Mouse (Mus musculus) heart, embryonic 12.5 days (tissue): ENCODE data around the gene Tbrg1. TPM values are rescaled to one million over a fixed set of nuclear protein-coding genes. Genes with fewer than 3 reads are reported as not detected.
A peak's percentile ranks its signal among the peaks of the same experiment; 100 is the strongest.

Source experiments
- ATAC-seq: fragments of 200-750 bp; cut with Nextera tagmentation; 2 replicates; pipeline ENCODE4 v1.8.0; 2017; ENCODE audit warnings: moderate TSS enrichment, moderate library complexity; ENCODE audit not compliant: insufficient number of reproducible peaks, low FRiP score
- H3K27ac ChIP-seq: fragments of 300-500 bp; sonication (generic); 2 replicates; pipeline ENCODE4 v1.5.1; 2016; ENCODE audit warnings: mild to moderate bottlenecking, moderate library complexity; ENCODE audit not compliant: poor library complexity, severe bottlenecking
- H3K27me3 ChIP-seq: fragments of 300-500 bp; sonication (generic); replicated peaks from 2 replicates; pipeline ENCODE4 v1.6.1; 2016; ENCODE audit warnings: mild to moderate bottlenecking, moderate library complexity
- H3K36me3 ChIP-seq: fragments of 300-500 bp; sonication (generic); 2 replicates; pipeline ENCODE4 v1.6.1; 2016; ENCODE audit warnings: mild to moderate bottlenecking, moderate library complexity
- H3K4me1 ChIP-seq: fragments of 300-500 bp; sonication (generic); replicated peaks from 2 replicates; pipeline ENCODE4 v1.6.1; 2016; ENCODE audit warnings: mild to moderate bottlenecking
- H3K4me2 ChIP-seq: fragments of 300-500 bp; sonication (generic); 2 replicates; pipeline ENCODE4 v1.6.1; 2016; ENCODE audit warnings: mild to moderate bottlenecking, moderate library complexity
- H3K4me3 ChIP-seq: fragments of 300-500 bp; sonication (generic); 2 replicates; pipeline ENCODE4 v1.5.1; 2016; ENCODE audit warnings: mild to moderate bottlenecking
- H3K9ac ChIP-seq: fragments of 300-500 bp; sonication (generic); 2 replicates; pipeline ENCODE4 v1.6.1; 2016; ENCODE audit warnings: mild to moderate bottlenecking, moderate library complexity
- H3K9me3 ChIP-seq: fragments of 300-500 bp; sonication (generic); replicated peaks from 2 replicates; pipeline ENCODE4 v1.6.1; 2016; ENCODE audit warnings: mild to moderate bottlenecking, moderate library complexity
- WGBS: fragments of 180-500 bp; shearing (Covaris S2); methylation state at CpG from one replicate; pipeline ENCODE4 v1.1.7; 2016; 5-methylcytosine and 5-hydroxymethylcytosine counted together
- polyA plus RNA-seq: library from polyadenylated mRNA; unstranded; fragments of >200 nt; fragmentation: Nextera tagmentation; extraction: Ambion mirVana; gene quantifications from 2 replicates; pipeline ENCODE4 v1.2.1, GENCODE M21; 2016

The Tbrg1 gene
- polyA plus RNA-seq, 1 experiment from 2014 or later, result 151 TPM

DNA sequence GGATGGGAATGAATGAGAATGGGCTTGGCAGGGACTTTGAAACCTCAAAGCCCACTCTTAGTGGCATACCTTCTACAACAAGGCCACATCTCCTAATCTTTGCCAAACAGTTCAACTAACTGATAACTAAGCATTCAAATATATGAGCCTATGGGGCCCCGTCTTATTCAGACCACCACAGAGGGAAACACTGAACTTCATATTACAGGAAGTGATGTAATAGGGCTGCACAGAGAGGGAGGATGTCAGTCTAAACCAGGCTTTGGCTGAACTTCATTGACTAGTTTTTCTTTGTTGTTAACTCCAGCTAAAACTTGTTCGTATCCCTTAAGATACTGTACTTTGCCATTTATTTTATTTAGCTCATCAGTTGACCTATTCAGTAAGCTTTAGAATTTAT, 27.2 kb downstream of the Tbrg1 start:
- H3K4me2 ChIP-seq, result no peak overlapping the region
- H3K36me3 ChIP-seq, result no peaks in the 10 kb centered on the region; the same call in 1 of the 2 replicates
- no peaks in the 10 kb centered on the region for H3K27me3 ChIP-seq
- no peak overlapping the region for H3K27ac ChIP-seq
- H3K4me3 ChIP-seq, result no peak overlapping the region
- H3K9me3 ChIP-seq, result no peaks in the 10 kb centered on the region
- no peak for ATAC-seq
- peaks cover 11% of the 10 kb centered on the region for H3K4me1 ChIP-seq
- H3K9ac ChIP-seq, result no peak overlapping the region
- 74% methylated on average over 2 of the region's 2 CpGs for WGBS

DNA sequence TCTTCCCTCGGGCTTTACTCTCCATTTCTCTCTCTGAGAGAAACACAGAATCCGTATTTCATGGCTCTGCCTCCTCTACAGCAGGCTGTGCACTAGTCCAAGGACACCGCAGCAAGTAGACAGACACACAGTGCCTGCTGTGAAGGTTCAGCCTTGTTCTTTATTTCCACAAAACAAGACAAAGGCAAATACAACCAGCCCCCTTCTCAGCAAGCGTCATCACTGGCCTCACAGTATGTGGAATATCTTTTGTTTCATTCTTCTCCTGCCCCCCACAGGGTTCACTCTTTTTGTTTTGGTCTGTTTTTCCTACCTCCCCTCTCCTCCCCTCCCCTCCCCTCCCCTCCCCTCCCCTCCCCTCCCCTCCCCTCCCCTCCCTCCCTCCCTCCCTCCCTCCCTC, 28.5 kb downstream of the Tbrg1 start:
- Histone ChIP-seq H3K27ac (no peak overlapping the region), H3K27me3 (no peaks in the 10 kb centered on the region), H3K36me3 (no peaks in the 10 kb centered on the region; the same call in 1 of the 2 replicates), H3K4me1 (peaks cover 11% of the 10 kb centered on the region), H3K9ac (no peak overlapping the region), H3K4me2 (no peak overlapping the region), H3K9me3 (no peaks in the 10 kb centered on the region), H3K4me3 (no peak overlapping the region)
- ATAC-seq, result no peak
- 74% methylated on average over 4 of the region's 4 CpGs for WGBS

DNA sequence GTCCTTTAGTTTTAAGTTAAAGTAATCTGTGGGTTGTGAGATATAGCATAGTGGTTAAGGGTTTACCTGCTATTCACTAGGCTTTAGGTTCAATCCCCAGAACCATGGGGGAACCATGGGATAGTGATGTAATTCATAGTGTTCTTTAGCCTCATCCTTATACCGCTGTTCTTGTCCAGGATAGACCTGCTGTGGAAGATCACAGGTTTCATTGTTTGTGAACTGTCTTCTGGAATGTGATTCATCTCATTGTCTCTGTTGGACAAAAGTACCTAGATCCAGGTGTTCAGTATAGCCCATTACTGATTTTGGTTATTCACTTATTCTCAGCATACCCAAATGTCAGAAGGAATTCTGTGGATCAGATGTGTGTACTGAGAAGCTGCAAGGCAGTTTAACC, 29.8 kb downstream of the Tbrg1 start:
- H3K27me3 ChIP-seq, result no peaks in the 10 kb centered on the region
- peaks cover 11% of the 10 kb centered on the region for H3K4me1 ChIP-seq
- H3K9ac ChIP-seq, result no peak overlapping the region
- 90% methylated on average over 1 of the region's 1 CpGs for WGBS
- no peak for ATAC-seq
- H3K4me3 ChIP-seq, result no peak overlapping the region
- H3K36me3 ChIP-seq, result no peaks in the 10 kb centered on the region; the same call in 1 of the 2 replicates
- no peaks in the 10 kb centered on the region for H3K9me3 ChIP-seq
- no peak overlapping the region for H3K27ac ChIP-seq
- no peak overlapping the region for H3K4me2 ChIP-seq

DNA sequence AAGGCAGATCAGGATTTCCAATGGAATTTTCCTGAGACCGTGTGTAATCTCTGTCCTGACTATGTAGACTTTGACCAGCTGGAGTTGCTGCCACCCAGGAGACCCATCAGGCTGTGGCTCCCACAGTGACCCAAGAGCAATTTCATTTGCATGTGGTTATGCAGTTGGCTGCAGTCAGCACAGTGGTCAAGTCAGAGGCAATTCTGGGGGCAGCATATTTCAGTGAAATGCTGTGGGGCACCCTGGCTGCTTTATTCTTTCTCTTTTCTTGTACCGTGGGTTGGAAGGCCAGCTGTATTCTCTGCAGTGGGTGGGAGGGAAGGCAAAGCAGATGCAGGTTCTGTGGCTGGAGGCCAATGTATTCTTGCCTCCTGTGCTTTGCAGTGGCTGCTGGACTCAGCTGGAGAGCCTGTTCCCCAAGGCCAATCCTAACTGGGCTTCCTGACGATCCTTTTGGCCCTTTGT, 31.0 kb downstream of the Tbrg1 start:
- Histone ChIP-seq H3K9me3 (no peaks in the 10 kb centered on the region), H3K36me3 (no peaks in the 10 kb centered on the region; the same call in 1 of the 2 replicates), H3K27me3 (no peaks in the 10 kb centered on the region), H3K9ac (no peak overlapping the region), H3K27ac (no peak overlapping the region), H3K4me3 (no peak overlapping the region), H3K4me2 (peak overlapping the region; percentile 17; the same call in 1 of the 2 replicates), H3K4me1 (peaks cover 11% of the 10 kb centered on the region)
- ATAC-seq, result no peak
- WGBS, result 14% methylated on average over 3 of the region's 3 CpGs

DNA sequence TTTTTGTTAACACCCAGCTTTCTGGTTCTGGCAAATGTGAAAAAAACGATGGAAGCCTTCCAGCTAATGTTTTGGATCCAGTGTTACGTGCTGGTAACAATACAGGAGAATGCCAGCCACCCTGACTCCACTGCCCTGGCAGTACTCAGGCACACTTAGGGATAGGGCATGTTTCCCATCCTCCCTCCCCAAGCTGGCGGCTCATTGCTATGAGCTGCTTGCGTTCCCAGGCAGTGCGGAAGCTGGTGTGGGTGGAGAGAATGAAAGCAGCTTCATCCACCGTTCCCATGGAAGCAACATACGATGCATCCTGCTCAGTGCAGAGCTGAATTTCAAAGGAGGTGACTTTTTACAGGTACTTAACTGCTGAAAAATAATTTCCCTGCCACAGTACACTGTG, 31.5 kb downstream of the Tbrg1 start:
- 23% methylated on average over 7 of the region's 7 CpGs for WGBS
- H3K36me3 ChIP-seq, result no peaks in the 10 kb centered on the region; the same call in 1 of the 2 replicates
- H3K4me1 ChIP-seq, result peaks cover 11% of the 10 kb centered on the region
- H3K27me3 ChIP-seq, result no peaks in the 10 kb centered on the region
- 0 out of 2 replicates have a peak overlapping the region, but pooled peaks have one; percentile 24 for H3K9ac ChIP-seq
- ATAC-seq, result no peak
- H3K9me3 ChIP-seq, result no peaks in the 10 kb centered on the region
- H3K27ac ChIP-seq, result no peak overlapping the region
- H3K4me2 ChIP-seq, result peak overlapping the region; percentile 17
- no peak overlapping the region for H3K4me3 ChIP-seq

DNA sequence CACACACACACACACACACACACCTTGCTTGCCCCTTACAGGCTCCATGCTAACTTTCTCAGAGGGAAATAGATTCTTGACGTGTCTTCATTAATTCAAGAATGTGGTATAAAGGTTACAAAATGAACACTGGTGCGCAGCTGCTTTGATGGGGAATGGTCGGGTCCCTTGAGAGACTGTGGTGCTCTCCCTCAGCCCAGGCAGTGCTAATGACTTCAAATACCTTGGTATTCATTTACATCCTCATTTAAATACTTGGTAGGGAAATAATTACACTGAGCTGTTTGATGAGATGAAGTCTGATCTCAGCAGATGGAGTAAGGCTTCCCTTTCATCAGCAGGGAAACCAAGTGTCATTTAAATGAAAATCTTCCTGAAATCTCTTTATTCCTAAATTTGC, 32.0 kb downstream of the Tbrg1 start:
- no peak overlapping the region for H3K27ac ChIP-seq
- no peak for ATAC-seq
- no peak overlapping the region for H3K4me3 ChIP-seq
- peaks cover 11% of the 10 kb centered on the region for H3K4me1 ChIP-seq
- H3K27me3 ChIP-seq, result no peaks in the 10 kb centered on the region
- no peaks in the 10 kb centered on the region; the same call in 1 of the 2 replicates for H3K36me3 ChIP-seq
- no peak overlapping the region for H3K4me2 ChIP-seq
- no peak overlapping the region for H3K9ac ChIP-seq
- H3K9me3 ChIP-seq, result no peaks in the 10 kb centered on the region
- 60% methylated on average over 3 of the region's 3 CpGs for WGBS

DNA sequence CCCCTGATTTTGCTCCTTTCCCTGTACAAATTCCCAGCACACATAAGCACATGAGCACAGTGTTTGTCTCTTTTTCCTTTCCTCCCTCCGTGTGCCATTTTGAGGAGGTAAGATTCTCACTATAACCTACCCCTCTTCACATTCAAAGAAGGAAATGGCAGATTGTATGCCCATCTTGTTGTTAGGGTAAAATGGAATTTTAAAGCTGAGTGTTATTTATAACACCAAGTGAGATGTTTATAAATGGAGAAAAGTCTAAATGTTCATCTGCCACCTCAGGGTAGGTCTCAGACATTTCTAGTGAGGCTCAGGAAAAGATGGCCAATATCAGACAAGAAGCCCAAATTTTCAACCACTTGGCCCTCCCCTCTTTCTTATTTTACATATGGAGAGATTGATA, 32.6 kb downstream of the Tbrg1 start:
- Histone ChIP-seq H3K9me3 (no peaks in the 10 kb centered on the region), H3K27ac (no peak overlapping the region), H3K4me3 (no peak overlapping the region), H3K4me2 (no peak overlapping the region), H3K36me3 (no peaks in the 10 kb centered on the region; the same call in 1 of the 2 replicates), H3K9ac (no peak overlapping the region), H3K4me1 (peaks cover 11% of the 10 kb centered on the region), H3K27me3 (no peaks in the 10 kb centered on the region)
- WGBS, result 91% methylated on average over 1 of the region's 1 CpGs
- ATAC-seq, result no peak

DNA sequence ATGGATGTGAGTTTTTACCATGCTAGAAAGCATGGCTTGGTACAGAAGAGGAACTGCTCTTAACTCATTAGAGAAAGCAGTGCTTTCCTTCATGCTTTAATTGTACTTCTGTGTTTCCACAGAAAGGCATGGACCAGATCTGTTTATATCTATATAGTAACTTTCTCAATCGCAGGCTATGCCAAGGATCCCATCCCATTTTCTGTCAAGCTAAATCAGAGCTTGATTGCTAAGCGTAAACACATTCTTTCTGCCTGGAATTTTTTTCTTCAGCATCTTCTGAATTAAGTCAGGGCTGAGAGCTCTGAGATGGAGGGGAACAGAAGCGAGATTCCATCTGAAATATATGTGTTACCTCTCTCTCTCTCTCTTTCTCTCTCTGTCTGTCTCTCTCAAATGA, 33.1 kb downstream of the Tbrg1 start:
- no peaks in the 10 kb centered on the region for H3K27me3 ChIP-seq
- WGBS, result 80% methylated on average over 3 of the region's 3 CpGs
- H3K4me1 ChIP-seq, result peaks cover 11% of the 10 kb centered on the region
- H3K4me2 ChIP-seq, result no peak overlapping the region
- no peak overlapping the region for H3K9ac ChIP-seq
- H3K4me3 ChIP-seq, result no peak overlapping the region
- H3K9me3 ChIP-seq, result no peaks in the 10 kb centered on the region
- no peak overlapping the region for H3K27ac ChIP-seq
- H3K36me3 ChIP-seq, result no peaks in the 10 kb centered on the region; the same call in 1 of the 2 replicates
- ATAC-seq, result no peak

DNA sequence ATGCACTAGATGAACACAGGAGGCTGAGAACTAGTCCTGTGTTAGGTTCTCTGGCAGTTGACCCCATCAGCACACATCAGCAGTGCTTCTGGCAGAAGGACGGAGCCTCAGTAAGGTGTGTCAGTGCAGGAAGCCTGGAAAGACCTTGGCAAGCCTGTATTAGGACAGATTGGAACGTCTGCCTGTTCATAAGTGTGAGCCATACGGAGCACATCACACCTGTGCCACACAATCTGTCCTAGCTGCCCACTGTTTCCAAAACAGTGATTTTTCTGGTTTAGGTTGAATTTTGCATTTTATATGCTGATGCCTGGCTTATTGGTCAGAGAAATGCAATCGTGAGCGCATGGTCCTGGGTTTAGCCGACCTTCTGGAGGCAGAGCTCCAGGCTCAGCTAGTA, 35.8 kb downstream of the Tbrg1 start:
- H3K9ac ChIP-seq, result no peak overlapping the region
- H3K27ac ChIP-seq, result no peak overlapping the region
- H3K4me3 ChIP-seq, result no peak overlapping the region
- no peak for ATAC-seq
- 81% methylated on average over 6 of the region's 6 CpGs for WGBS
- H3K4me2 ChIP-seq, result no peak overlapping the region
- H3K4me1 ChIP-seq, result peaks cover 10% of the 10 kb centered on the region
- no peaks in the 10 kb centered on the region for H3K27me3 ChIP-seq
- no peaks in the 10 kb centered on the region for H3K36me3 ChIP-seq
- no peaks in the 10 kb centered on the region for H3K9me3 ChIP-seq

DNA sequence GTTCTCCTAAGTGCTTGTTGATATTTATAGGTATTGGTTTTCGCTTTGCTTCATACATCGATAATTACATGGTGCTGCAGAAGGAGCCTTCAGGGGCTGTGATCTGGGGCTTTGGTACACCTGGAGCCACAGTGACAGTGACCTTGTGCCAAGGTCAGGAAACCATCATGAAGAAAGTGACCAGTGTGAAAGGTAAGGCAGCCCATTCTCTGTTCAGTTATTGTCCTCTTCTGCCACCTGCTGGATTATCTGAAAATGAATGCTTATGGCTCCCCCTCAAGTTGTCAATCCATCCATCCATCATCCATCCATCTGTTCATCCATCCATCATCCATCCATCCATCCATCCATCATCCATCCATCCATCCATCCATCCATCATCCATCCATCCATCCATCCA, 40.3 kb downstream of the Tbrg1 start:
- no peak for ATAC-seq
- Histone ChIP-seq H3K9me3 (no peaks in the 10 kb centered on the region), H3K27ac (no peak overlapping the region), H3K27me3 (no peaks in the 10 kb centered on the region), H3K9ac (no peak overlapping the region), H3K4me1 (no peaks in the 10 kb centered on the region), H3K4me2 (no peak overlapping the region), H3K36me3 (no peaks in the 10 kb centered on the region), H3K4me3 (no peak overlapping the region)
- WGBS, result 51% methylated on average over 2 of the region's 2 CpGs

DNA sequence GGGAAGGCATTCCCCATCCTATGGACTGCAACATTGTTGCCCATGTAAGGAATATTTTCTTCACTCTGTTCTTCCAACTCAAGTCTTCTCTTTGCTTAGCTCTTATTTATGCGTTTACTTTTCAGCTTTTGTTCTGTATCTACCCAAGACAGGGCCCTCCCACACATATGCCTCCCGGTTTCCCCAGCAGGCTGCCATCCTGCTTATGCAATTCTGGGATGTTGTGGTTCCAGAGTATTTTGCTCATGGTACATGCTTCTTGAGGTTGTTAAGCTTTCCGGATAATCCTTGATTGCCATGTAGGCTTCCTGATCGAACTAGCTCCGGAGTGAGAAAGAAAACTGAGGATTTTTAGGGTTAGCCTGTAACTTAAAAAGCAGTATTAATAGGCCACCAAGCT, 41.9 kb downstream of the Tbrg1 start:
- WGBS, result 70% methylated on average over 5 of the region's 5 CpGs

DNA sequence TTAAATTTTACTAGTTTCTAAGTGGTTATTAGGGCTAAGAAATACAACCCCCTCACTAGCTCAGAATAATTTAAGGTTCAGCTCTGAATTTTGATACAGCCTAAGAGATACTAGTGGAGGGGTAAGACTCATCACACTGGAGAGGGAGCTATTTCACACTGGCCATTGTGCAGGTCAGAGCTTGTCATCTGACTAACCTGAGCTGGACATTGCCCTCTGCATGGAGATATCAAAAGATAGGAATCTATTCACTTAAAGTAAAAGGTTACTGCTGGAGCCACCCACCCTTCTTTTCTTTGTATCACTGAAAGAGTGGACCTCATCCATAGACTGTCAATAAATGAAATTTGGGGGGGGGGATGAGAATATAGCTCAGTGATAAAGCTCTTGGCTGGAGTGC, 42.8 kb downstream of the Tbrg1 start:
- peak overlapping the region; percentile 70 for H3K4me3 ChIP-seq
- no peak for ATAC-seq

More for the DNA sequence above, 41.9 kb downstream of the Tbrg1 start:
- H3K4me2 ChIP-seq, result no peak overlapping the region
- H3K36me3 ChIP-seq, result no peaks in the 10 kb centered on the region
- H3K9me3 ChIP-seq, result no peaks in the 10 kb centered on the region
- no peaks in the 10 kb centered on the region for H3K27me3 ChIP-seq
- H3K27ac ChIP-seq, result no peak overlapping the region
- no peak overlapping the region for H3K4me3 ChIP-seq
- H3K9ac ChIP-seq, result no peak overlapping the region
- no peaks in the 10 kb centered on the region for H3K4me1 ChIP-seq
- ATAC-seq, result no peak

More for the DNA sequence above, 42.8 kb downstream of the Tbrg1 start:
- H3K27me3 ChIP-seq, result no peaks in the 10 kb centered on the region
- H3K4me2 ChIP-seq, result peak overlapping the region; percentile 84
- no peak overlapping the region for H3K27ac ChIP-seq
- H3K9me3 ChIP-seq, result no peaks in the 10 kb centered on the region
- no peak overlapping the region; the same call in 1 of the 2 replicates for H3K9ac ChIP-seq
- H3K4me1 ChIP-seq, result no peaks in the 10 kb centered on the region
- no peaks in the 10 kb centered on the region for H3K36me3 ChIP-seq
